Mouse (Mus musculus) heart, adult 11 months (tissue): Measurements from ENCODE around the gene Zfp598.

Experiments used
- DNase-seq: peaks from one replicate; pipeline ENCODE4 v3.0.0; 2022

Gene Zfp598

GRCm38 (mm10) chr17:24669545-24670245 is at the start of gene Zfp598:
TSS of gene Zfp598 (plus strand) at chr17:24669687.
- peak; percentile 99 for DNase-seq

GRCm38 (mm10) chr17:24625472-24625871 is 44.0 kb upstream of the Zfp598 start:
- no peak for DNase-seq

GRCm38 (mm10) chr17:24628646-24629045 is 40.8 kb upstream of the Zfp598 start:
- peak; percentile 94 for DNase-seq

- DNase-seq, result no peak
Observed at GRCm38 (mm10) chr17:24630072-24630471, 39.4 kb upstream of the Zfp598 start.

GRCm38 (mm10) chr17:24632167-24632812 is 37.2 kb upstream of the Zfp598 start, which contains the start of the genes Tsc2 and Nthl1:
TSS of gene Tsc2 (minus strand) at chr17:24632630.
TSS of gene Nthl1 (plus strand) at chr17:24632680.
- peak; percentile 99 for DNase-seq

GRCm38 (mm10) chr17:24632813-24633449 is 36.6 kb upstream of the Zfp598 start:
- peak; percentile 99 for DNase-seq

GRCm38 (mm10) chr17:24633831-24634230 is 35.7 kb upstream of the Zfp598 start:
- peak; percentile 93 for DNase-seq

- peak; percentile 98 for DNase-seq
Observed at GRCm38 (mm10) chr17:24635024-24635423, 34.5 kb upstream of the Zfp598 start.

- peak; percentile 93 for DNase-seq
Observed at GRCm38 (mm10) chr17:24635694-24636093, 33.8 kb upstream of the Zfp598 start.

- peak; percentile 96 for DNase-seq
Observed at GRCm38 (mm10) chr17:24636781-24637481, 32.6 kb upstream of the Zfp598 start.

GRCm38 (mm10) chr17:24638214-24638613 is 31.3 kb upstream of the Zfp598 start:
- DNase-seq, result peak; percentile 97

GRCm38 (mm10) chr17:24638840-24639239 is 30.6 kb upstream of the Zfp598 start:
- DNase-seq, result peak; percentile 99

- DNase-seq, result no peak
Observed at GRCm38 (mm10) chr17:24639571-24639988, 29.9 kb upstream of the Zfp598 start.

- peak; percentile 94 for DNase-seq
Observed at GRCm38 (mm10) chr17:24640119-24640518, 29.4 kb upstream of the Zfp598 start.

GRCm38 (mm10) chr17:24640581-24640980 is 28.9 kb upstream of the Zfp598 start:
- no peak for DNase-seq

GRCm38 (mm10) chr17:24641944-24642343 is 27.5 kb upstream of the Zfp598 start:
- peak; percentile 93 for DNase-seq

- DNase-seq, result peak; percentile 94
Observed at GRCm38 (mm10) chr17:24642791-24643343, 26.6 kb upstream of the Zfp598 start.

- DNase-seq, result peak; percentile 98
Observed at GRCm38 (mm10) chr17:24644030-24644715, 25.3 kb upstream of the Zfp598 start.

GRCm38 (mm10) chr17:24644875-24645721 is 24.4 kb upstream of the Zfp598 start:
- DNase-seq, result peak; percentile 99

GRCm38 (mm10) chr17:24645916-24646315 is 23.6 kb upstream of the Zfp598 start:
- DNase-seq, result peak; percentile 99

GRCm38 (mm10) chr17:24646381-24646780 is 23.1 kb upstream of the Zfp598 start:
- no peak for DNase-seq
